Mouse (Mus musculus) kidney, embryonic 16.5 days (tissue): Measurements from ENCODE around the gene Fsip1. TPM values are rescaled to one million over a fixed set of nuclear protein-coding genes. Genes with fewer than 3 reads are reported as not detected.
A peak's percentile ranks its signal among the peaks of the same experiment; 100 is the strongest.

ENCODE experiments used
- ATAC-seq: fragments of 200-750 bp; cut with Nextera tagmentation; 2 replicates; pipeline ENCODE4 v1.8.0; 2017; ENCODE audit warnings: moderate TSS enrichment; ENCODE audit not compliant: low FRiP score, low TSS enrichment
- H3K27ac ChIP-seq: fragments of 300-500 bp; sonication (generic); 2 replicates; pipeline ENCODE4 v1.5.1; 2014; ENCODE audit warnings: low read length
- H3K27me3 ChIP-seq: fragments of 300-500 bp; sonication (generic); 2 replicates; pipeline ENCODE4 v1.6.1; 2014; ENCODE audit warnings: low read length, control low read depth, mixed read lengths; ENCODE audit not compliant: insufficient read depth
- H3K36me3 ChIP-seq: fragments of 300-500 bp; sonication (generic); 2 replicates; pipeline ENCODE4 v1.6.1; 2014; ENCODE audit warnings: low read length, control low read depth, mixed read lengths; ENCODE audit not compliant: insufficient read depth
- H3K4me1 ChIP-seq: fragments of 300-500 bp; sonication (generic); 2 replicates; pipeline ENCODE4 v1.6.1; 2014; ENCODE audit warnings: low read length, control low read depth, mixed read lengths; ENCODE audit not compliant: insufficient read depth
- H3K4me2 ChIP-seq: fragments of 300-500 bp; sonication (generic); replicated peaks from 2 replicates; pipeline ENCODE4 v1.6.1; 2014; ENCODE audit warnings: low read depth, low read length
- H3K4me3 ChIP-seq: fragments of 300-500 bp; sonication (generic); 2 replicates; pipeline ENCODE4 v1.5.1; 2014; ENCODE audit warnings: mild to moderate bottlenecking, low read length
- H3K9ac ChIP-seq: fragments of 300-500 bp; sonication (generic); replicated peaks from 2 replicates; pipeline ENCODE4 v1.6.1; 2014; ENCODE audit warnings: low read length
- H3K9me3 ChIP-seq: fragments of 300-500 bp; sonication (generic); 2 replicates; pipeline ENCODE4 v1.6.1; 2016; ENCODE audit warnings: low read length, control low read depth
- WGBS: fragments of 180-500 bp; shearing (Covaris S2); extraction: QIAGEN DNeasy Blood & Tissue Kit; methylation state at CpG from one replicate; pipeline ENCODE4 v1.1.7; 2014; 5-methylcytosine and 5-hydroxymethylcytosine counted together
- polyA plus RNA-seq: library from polyadenylated mRNA; unstranded; fragments of >200 nt; fragmentation: Nextera tagmentation; extraction: Ambion mirVana; gene quantifications from 2 replicates; pipeline ENCODE4 v1.2.1, GENCODE M21; 2015

Gene Fsip1
- polyA plus RNA-seq, 1 experiment from 2014 or later = 0.70 TPM

DNA sequence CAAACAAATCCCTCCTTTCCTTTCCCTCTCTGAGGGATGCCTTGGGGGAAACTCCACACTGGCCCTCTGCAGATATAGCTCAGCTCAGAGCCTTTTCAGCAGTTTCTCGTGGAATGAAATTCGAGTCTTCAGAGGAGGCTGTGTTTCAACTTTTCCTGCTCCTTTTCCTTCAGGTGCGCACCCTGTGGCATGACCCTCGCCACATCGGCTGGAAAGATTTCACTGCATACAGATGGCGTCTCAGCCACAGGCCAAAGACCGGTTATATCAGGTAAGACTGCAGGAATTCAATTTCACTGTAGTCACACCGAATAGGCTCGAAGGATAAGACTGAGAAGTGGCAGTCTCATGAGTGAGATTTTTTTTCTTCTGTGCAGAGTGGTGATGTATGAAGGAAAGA, 133.0 kb downstream of the Fsip1 start:
- Histone ChIP-seq H3K4me1 (peaks cover 21% of the 10 kb centered on the region), H3K27ac (no peak overlapping the region), H3K9ac (no peak overlapping the region), H3K4me2 (no peak overlapping the region), H3K27me3 (no peaks in the 10 kb centered on the region), H3K36me3 (peaks cover 53% of the 10 kb centered on the region), H3K4me3 (no peak overlapping the region), H3K9me3 (no peaks in the 10 kb centered on the region)
- no peak for ATAC-seq
- WGBS = 64% methylated on average over 9 of the region's 9 CpGs

GRCm38 (mm10) chr2:118122291-118122690, 134.5 kb downstream of the Fsip1 start:
- no peak for ATAC-seq
- H3K27me3 ChIP-seq = no peaks in the 10 kb centered on the region
- WGBS = 92% methylated on average over 6 of the region's 6 CpGs
- H3K4me2 ChIP-seq = no peak overlapping the region
- no peak overlapping the region for H3K9ac ChIP-seq
- H3K4me1 ChIP-seq = peaks cover 23% of the 10 kb centered on the region
- no peak overlapping the region for H3K4me3 ChIP-seq
- H3K36me3 ChIP-seq = peaks cover 68% of the 10 kb centered on the region
- no peak overlapping the region for H3K27ac ChIP-seq
- H3K9me3 ChIP-seq = no peaks in the 10 kb centered on the region

DNA sequence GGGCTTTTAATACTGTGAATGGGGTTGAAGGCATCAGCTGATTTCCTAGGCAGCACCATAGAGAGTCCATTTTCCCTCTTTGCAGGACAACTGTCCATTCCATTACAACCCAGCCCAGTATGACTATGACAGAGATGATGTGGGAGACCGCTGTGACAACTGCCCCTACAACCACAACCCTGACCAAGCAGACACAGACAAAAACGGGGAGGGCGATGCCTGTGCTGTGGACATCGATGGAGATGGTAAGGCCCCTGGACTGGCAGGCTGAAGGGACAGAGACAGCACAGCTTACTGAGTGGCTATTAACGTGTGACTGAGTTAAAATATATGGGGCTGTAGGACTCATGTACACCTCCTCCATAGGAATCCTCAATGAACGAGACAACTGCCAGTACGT, 136.0 kb downstream of the Fsip1 start:
- Histone ChIP-seq H3K9ac (no peak overlapping the region), H3K27me3 (no peaks in the 10 kb centered on the region), H3K4me1 (peaks cover 25% of the 10 kb centered on the region), H3K4me2 (no peak overlapping the region), H3K36me3 (peaks cover 80% of the 10 kb centered on the region), H3K9me3 (no peaks in the 10 kb centered on the region), H3K4me3 (no peak overlapping the region), H3K27ac (no peak overlapping the region)
- 90% methylated on average over 7 of the region's 7 CpGs for WGBS
- no peak for ATAC-seq

- H3K27me3 ChIP-seq = no peaks in the 10 kb centered on the region
- no peaks in the 10 kb centered on the region for H3K9me3 ChIP-seq
- H3K27ac ChIP-seq = no peak overlapping the region
- no peak overlapping the region for H3K4me3 ChIP-seq
- no peak overlapping the region for H3K4me2 ChIP-seq
- ATAC-seq = no peak
- no peak overlapping the region for H3K9ac ChIP-seq
- peaks cover 79% of the 10 kb centered on the region for H3K36me3 ChIP-seq
- peaks cover 23% of the 10 kb centered on the region for H3K4me1 ChIP-seq
- 97% methylated on average over 11 of the region's 11 CpGs for whole genome bisulfite sequencing
These were observed 136.7 kb downstream of the Fsip1 start for GRCm38 (mm10) chr2:118120095-118120494.

GRCm38 (mm10) chr2:118119684-118120083, 137.1 kb downstream of the Fsip1 start:
- Histone ChIP-seq H3K4me1 (peaks cover 22% of the 10 kb centered on the region), H3K27ac (no peak overlapping the region), H3K9ac (no peak overlapping the region), H3K36me3 (peaks cover 76% of the 10 kb centered on the region), H3K9me3 (no peaks in the 10 kb centered on the region), H3K4me2 (no peak overlapping the region), H3K27me3 (no peaks in the 10 kb centered on the region), H3K4me3 (no peak overlapping the region)
- ATAC-seq = no peak
- 95% methylated on average over 12 of the region's 12 CpGs for WGBS

- Histone ChIP-seq H3K4me1 (peaks cover 31% of the 10 kb centered on the region), H3K4me3 (no peak overlapping the region), H3K9me3 (no peaks in the 10 kb centered on the region), H3K4me2 (no peak overlapping the region), H3K27me3 (no peaks in the 10 kb centered on the region), H3K36me3 (peaks cover 73% of the 10 kb centered on the region), H3K27ac (peak overlapping the region; percentile 61; the same call in 1 of the 2 replicates), H3K9ac (no peak overlapping the region)
- 85% methylated on average over 7 of the region's 7 CpGs for WGBS
- ATAC-seq = no peak
These were observed 138.3 kb downstream of the Fsip1 start for GRCm38 (mm10) chr2:118118515-118118914.

DNA sequence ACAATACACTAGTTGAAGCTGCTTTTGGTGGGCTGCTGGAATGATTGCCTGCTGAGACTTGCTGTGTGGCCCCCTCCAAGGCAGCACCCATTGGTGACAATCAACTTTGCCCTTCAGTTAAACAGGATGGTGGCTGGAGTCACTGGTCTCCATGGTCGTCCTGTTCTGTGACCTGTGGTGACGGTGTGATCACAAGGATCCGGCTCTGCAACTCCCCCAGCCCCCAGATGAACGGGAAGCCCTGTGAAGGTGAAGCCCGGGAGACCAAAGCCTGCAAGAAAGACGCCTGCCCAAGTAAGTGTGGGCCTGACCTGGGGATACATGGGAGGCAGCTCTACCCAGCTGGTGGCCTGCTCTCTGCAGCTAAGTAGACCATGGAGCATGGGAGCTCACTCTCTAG, 138.7 kb downstream of the Fsip1 start:
- Histone ChIP-seq H3K36me3 (peaks cover 68% of the 10 kb centered on the region), H3K4me2 (no peak overlapping the region), H3K9ac (no peak overlapping the region), H3K27ac (peak overlapping the region; percentile 61; the same call in 1 of the 2 replicates), H3K9me3 (no peaks in the 10 kb centered on the region), H3K4me1 (peaks cover 35% of the 10 kb centered on the region), H3K27me3 (no peaks in the 10 kb centered on the region; the same call in 1 of the 2 replicates), H3K4me3 (no peak overlapping the region)
- 32% methylated on average over 6 of the region's 6 CpGs for WGBS
- ATAC-seq = peak; percentile 68

DNA sequence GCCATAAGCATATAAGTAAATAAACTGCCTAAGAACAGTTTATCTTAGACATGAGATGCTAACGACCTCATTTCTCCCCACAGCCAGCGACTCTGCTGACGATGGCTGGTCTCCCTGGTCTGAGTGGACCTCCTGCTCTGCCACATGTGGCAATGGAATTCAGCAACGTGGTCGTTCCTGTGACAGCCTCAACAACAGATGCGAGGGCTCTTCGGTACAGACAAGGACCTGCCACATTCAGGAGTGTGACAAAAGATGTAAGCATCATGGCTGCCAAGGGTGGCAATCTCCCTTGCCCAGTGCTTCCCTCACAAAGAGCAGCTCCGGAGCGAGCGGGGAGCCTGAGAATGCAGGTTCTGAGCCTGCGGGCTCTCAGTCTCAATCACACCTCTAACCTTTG, 139.4 kb downstream of the Fsip1 start:
- Histone ChIP-seq H3K27me3 (no peaks in the 10 kb centered on the region; the same call in 1 of the 2 replicates), H3K36me3 (peaks cover 62% of the 10 kb centered on the region), H3K4me2 (no peak overlapping the region), H3K9ac (no peak overlapping the region), H3K9me3 (no peaks in the 10 kb centered on the region), H3K27ac (no peak overlapping the region), H3K4me3 (no peak overlapping the region), H3K4me1 (peaks cover 41% of the 10 kb centered on the region)
- 60% methylated on average over 11 of the region's 11 CpGs for WGBS
- ATAC-seq = no peak

- Histone ChIP-seq H3K4me1 (peaks cover 43% of the 10 kb centered on the region), H3K27me3 (no peaks in the 10 kb centered on the region; the same call in 1 of the 2 replicates), H3K9ac (no peak overlapping the region), H3K27ac (no peak overlapping the region), H3K4me3 (no peak overlapping the region), H3K9me3 (no peaks in the 10 kb centered on the region), H3K36me3 (peaks cover 58% of the 10 kb centered on the region), H3K4me2 (no peak overlapping the region)
- no peak for ATAC-seq
- 64% methylated on average over 3 of the region's 3 CpGs for WGBS
These were observed 139.9 kb downstream of the Fsip1 start for GRCm38 (mm10) chr2:118116754-118117290.

DNA sequence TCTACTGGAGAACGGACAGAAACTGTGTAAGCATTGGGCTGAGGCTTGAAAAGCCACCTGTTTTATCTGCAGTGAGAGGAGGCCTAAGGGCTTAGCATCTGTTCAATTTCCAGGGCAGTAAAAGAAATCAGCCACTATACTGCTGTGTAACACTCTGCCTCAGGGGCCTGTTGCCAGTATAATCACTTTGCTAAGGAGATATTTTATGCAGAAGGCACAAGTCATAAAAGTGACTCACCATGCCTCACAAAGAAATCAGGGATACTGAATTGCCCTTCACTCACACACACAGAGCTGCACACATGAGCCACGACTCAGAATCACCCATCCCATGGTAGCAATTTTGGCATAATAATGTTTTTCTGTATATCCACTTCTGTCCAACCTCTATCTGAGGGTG, 140.6 kb downstream of the Fsip1 start:
- peaks cover 56% of the 10 kb centered on the region for H3K36me3 ChIP-seq
- H3K4me3 ChIP-seq = no peak overlapping the region
- H3K27ac ChIP-seq = no peak overlapping the region
- no peak overlapping the region for H3K9ac ChIP-seq
- no peak overlapping the region for H3K4me2 ChIP-seq
- no peaks in the 10 kb centered on the region; the same call in 1 of the 2 replicates for H3K27me3 ChIP-seq
- H3K9me3 ChIP-seq = no peaks in the 10 kb centered on the region
- 59% methylated on average over 2 of the region's 2 CpGs for WGBS
- H3K4me1 ChIP-seq = peaks cover 43% of the 10 kb centered on the region
- ATAC-seq = no peak
